Mouse (Mus musculus): Measurements from ENCODE around the gene H2al1d.
"Not testable (repeated sequence)": the region's sequence is repeated elsewhere in the genome, so short reads cannot be mapped to it uniquely, and the experiment has no call there.

H2al1d gene

GRCm38 (mm10) chrX:11308524-11308923 is at the start of gene H2al1d:
H2al1d (plus strand) TSS chrX:11308824.
- not testable (repeated sequence) for DNase-seq (ENCODE audit: low read depth, low spot score)

- no peak for DNase-seq (ENCODE audit: low read depth, low spot score)
Measured at GRCm38 (mm10) chrX:11264918-11265317, 43.7 kb upstream of the H2al1d start.

DNA sequence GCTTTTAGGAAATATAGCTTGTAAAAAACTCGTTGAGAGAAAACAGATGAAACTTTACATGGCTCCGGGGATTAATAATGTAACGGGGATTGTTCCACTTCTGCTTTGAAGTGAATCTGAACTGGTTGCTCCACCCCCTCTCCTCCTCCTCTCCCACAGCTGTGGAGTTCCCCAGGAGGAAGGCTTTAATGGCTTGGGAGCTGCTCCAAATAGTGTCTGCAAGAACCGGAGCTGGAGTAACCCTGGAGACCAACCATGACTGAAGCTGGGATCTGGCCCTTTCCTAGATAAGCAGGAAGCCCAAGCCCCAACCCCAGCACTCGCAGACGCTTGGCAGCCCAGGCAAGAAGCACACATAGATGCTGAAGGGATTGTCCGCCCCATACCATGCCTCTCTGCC is 40.8 kb upstream of the H2al1d start:
- DNase-seq (ENCODE audit: low read depth, low spot score) = peak; percentile 38

DNA sequence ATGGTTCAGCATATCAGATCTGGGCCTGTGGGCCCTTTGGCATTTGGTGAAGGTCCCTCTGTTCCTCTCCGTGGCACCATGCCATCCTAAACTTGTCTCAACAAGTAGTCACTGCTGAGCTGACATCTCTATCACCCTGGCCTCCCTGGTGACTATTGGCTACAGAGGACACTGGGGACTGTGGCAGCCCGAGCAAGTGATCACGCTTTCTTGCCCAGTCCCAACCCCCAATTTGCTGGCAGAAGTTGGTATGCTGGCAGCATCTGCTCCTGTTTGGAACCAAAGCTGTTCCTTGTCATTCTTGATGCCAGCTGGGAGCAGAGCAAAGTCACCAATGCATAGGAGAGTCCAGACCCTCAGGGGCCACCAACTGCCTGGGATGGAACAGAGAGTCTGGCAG is 39.5 kb upstream of the H2al1d start:
- DNase-seq (ENCODE audit: low read depth, low spot score) = no peak

GRCm38 (mm10) chrX:11273190-11273589 is 35.4 kb upstream of the H2al1d start:
- DNase-seq (ENCODE audit: low read depth, low spot score) = no peak

GRCm38 (mm10) chrX:11277083-11277482 is 31.5 kb upstream of the H2al1d start:
- DNase-seq (ENCODE audit: low read depth, low spot score) = no peak

DNA sequence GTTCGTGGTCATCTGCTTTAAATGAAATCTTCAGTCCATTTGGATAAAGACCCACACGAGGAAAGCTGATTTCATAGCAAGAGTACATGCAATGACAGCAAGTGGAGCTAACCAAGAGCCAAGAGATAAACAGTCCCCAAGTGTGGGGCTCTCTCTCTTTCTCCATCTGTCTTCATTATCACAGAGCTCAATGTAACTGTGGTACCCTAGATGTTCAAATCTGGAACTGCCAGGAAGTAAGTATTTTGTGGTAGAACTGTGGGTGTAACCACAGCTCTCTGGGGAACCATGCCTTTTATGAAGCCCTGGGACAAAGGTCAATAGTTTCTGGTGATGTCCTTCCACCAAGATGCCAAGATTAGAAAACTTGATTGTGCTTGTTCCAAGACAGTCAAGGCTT is 27.9 kb upstream of the H2al1d start:
- no peak for DNase-seq (ENCODE audit: low read depth, low spot score)

DNA sequence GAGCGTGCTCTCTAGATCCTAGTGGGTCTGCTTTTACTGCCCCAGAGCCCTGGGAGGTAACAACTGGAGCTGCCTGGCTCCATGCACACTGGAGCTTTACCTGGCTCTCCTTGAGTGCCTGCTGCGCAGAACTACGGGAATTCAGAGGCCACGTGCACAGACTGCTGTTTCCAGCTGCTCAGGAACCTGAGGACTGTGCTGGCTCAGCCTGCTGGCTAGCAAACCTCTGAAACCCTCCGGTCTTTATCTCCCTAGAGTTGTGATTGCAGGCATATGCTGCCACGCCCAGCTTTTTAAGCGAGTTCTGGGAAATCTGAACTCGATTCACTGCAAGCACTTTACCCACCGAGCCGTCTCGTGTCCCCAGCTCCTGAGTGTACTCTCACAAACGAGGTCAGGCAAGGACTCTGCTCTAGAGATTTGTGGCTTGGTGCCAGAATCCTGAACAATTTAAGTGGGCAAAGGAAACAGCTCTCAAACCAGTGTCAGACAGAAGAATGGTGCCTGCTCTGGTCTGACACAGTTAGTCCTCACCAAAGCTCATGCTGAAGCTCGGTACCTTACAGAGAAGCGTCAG is 20.2 kb upstream of the H2al1d start:
- DNase-seq (ENCODE audit: low read depth, low spot score) = no peak

DNA sequence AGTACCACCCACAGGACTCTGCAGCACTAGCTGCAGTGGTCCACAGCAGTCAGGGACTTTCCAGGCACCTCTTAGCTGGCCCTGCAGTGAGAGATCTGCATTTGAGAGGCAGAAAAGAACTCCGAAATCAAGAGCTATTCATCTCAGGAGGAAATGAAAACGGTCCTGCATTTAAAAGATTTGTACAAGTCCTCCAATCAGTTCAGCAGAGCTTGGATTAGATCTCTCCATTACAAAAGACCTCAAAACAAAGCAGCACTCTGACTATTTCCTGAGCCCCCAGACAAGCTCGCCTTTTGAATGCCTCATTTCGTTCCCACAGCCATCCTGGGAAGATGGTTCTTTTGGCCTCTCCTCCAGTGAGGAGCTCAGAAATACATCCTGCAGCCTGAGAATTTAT is 19.4 kb upstream of the H2al1d start:
- DNase-seq (ENCODE audit: low read depth, low spot score) = no peak

- not testable (repeated sequence) for DNase-seq (ENCODE audit: low read depth, low spot score)
Measured at GRCm38 (mm10) chrX:11298957-11299356, 9.7 kb upstream of the H2al1d start, which contains the start of gene H2al1a. H2al1a (plus strand) TSS chrX:11299257.

DNA sequence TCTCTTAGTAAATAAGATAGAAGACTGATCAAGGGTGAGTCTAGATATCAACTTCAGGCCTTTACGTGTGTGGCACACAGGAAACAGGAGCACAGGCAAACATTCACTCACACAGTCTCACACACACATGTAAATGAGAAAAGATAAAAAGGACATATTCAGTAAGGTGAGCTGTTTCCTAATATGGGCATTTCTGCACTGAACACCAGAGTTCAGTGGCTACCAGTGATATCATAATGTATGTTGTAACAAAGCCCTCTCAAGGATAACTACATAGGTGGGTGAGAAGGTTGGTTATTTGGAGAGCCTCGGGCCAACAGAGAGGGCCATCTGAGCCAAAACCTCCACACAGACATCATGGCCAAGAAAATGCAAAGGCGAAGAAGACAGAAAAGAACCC is 6.5 kb upstream of the H2al1d start, which contains the start of gene H2al1b:
Gene H2al1b (plus strand): TSS at position 301 of the 400 bp plus-strand sequence.
- DNase-seq (ENCODE audit: low read depth, low spot score) = not testable (repeated sequence)

DNA sequence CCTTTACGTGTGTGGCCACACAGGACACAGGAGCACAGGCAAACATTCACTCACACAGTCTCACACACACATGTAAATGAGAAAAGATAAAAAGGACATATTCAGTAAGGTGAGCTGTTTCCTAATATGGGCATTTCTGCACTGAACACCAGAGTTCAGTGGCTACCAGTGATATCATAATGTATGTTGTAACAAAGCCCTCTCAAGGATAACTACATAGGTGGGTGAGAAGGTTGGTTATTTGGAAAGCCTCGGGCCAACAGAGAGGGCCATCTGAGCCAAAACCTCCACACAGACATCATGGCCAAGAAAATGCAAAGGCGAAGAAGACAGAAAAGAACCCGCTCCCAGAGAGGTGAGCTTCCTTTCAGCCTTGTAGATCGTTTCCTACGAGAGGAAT is 3.3 kb upstream of the H2al1d start, which contains the start of gene H2al1c:
Gene H2al1c (plus strand): TSS at position 301 of the 400 bp plus-strand sequence.
- DNase-seq (ENCODE audit: low read depth, low spot score) = not testable (repeated sequence)

GRCm38 (mm10) chrX:11311634-11312033 is 3.0 kb downstream of the H2al1d start, which contains the start of gene H2al1e:
H2al1e (plus strand) TSS chrX:11311934.
- not testable (repeated sequence) for DNase-seq (ENCODE audit: low read depth, low spot score)

DNA sequence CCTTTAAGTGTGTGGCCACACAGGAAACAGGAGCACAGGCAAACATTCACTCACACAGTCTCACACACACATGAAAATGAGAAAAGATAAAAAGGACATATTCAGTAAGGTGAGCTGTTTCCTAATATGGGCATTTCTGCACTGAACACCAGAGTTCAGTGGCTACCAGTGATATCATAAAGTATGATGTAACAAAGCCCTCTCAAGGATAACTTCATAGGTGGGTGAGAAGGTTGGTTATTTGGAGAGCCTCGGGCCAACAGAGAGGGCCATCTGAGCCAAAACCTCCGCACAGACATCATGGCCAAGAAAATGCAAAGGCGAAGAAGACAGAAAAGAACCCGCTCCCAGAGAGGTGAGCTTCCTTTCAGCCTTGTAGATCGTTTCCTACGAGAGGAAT is 6.2 kb downstream of the H2al1d start, which contains the start of gene H2al1f:
Gene H2al1f (plus strand): TSS at position 301 of the 400 bp plus-strand sequence.
- DNase-seq (ENCODE audit: low read depth, low spot score) = not testable (repeated sequence)

- DNase-seq (ENCODE audit: low read depth, low spot score) = not testable (repeated sequence)
Measured at GRCm38 (mm10) chrX:11317956-11318355, 9.3 kb downstream of the H2al1d start, which contains the start of gene H2al1g. H2al1g (plus strand) TSS chrX:11318256.

- not testable (repeated sequence) for DNase-seq (ENCODE audit: low read depth, low spot score)
Measured at GRCm38 (mm10) chrX:11321192-11321591, 12.6 kb downstream of the H2al1d start, which contains the start of gene H2al1h. H2al1h (plus strand) TSS chrX:11321492.

DNA sequence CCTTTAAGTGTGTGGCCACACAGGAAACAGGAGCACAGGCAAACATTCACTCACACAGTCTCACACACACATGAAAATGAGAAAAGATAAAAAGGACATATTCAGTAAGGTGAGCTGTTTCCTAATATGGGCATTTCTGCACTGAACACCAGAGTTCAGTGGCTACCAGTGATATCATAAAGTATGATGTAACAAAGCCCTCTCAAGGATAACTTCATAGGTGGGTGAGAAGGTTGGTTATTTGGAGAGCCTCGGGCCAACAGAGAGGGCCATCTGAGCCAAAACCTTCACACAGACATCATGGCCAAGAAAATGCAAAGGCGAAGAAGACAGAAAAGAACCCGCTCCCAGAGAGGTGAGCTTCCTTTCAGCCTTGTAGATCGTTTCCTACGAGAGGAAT is 15.7 kb downstream of the H2al1d start, which contains the start of gene H2al1i:
Gene H2al1i (plus strand): TSS at position 301 of the 400 bp plus-strand sequence.
- DNase-seq (ENCODE audit: low read depth, low spot score) = not testable (repeated sequence)

DNA sequence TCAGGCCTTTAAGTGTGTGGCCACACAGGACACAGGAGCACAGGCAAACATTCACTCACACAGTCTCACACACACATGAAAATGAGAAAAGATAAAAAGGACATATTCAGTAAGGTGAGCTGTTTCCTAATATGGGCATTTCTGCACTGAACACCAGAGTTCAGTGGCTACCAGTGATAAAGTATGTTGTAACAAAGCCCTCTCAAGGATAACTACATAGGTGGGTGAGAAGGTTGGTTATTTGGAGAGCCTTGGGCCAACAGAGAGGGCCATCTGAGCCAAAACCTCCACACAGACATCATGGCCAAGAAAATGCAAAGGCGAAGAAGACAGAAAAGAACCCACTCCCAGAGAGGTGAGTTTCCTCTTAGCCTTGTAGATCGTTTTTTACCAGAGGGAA is 18.9 kb downstream of the H2al1d start, which contains the start of gene H2al1j:
Gene H2al1j (plus strand): TSS at position 301 of the 400 bp plus-strand sequence.
- DNase-seq (ENCODE audit: low read depth, low spot score) = not testable (repeated sequence)

- no peak for DNase-seq (ENCODE audit: low read depth, low spot score)
Measured at GRCm38 (mm10) chrX:11345762-11346161, 37.1 kb downstream of the H2al1d start.

DNA sequence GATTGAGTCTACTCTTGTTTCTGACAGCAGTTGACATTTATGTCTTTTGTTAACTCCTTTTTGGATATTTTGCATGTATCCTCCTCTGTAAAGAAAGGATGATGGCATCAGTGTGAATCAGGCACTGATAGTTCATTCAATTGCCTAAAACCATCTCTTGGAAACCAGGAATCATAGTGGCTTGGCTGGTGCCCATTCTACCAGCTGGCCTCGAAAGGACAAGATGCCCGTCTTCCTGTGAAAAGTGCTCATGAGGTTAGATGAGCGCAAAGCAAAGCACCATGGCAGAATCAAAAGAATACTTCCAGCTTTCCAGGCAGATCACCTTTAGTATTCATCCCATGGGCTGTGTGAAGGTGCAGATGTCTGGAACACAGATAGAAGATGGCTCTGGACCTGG is 38.1 kb downstream of the H2al1d start:
- DNase-seq (ENCODE audit: low read depth, low spot score) = no peak
